Mouse (Mus musculus) liver, postnatal 0 days (tissue): ENCODE measurements at regions not wholly inside any gene's neighbourhood (a gene's known extent, or its start where the extent isn't known, plus 50 kb on each side); places are given as distances from the start of the nearest gene placed in this dataset.
"Not testable (repeated sequence)": the region's sequence is repeated elsewhere in the genome, so short reads cannot be mapped to it uniquely, and the experiment has no call there.

Source experiments
- ATAC-seq: fragments of 200-750 bp; cut with Nextera tagmentation; 2 replicates; pipeline ENCODE4 v1.8.0; 2017; ENCODE audit warnings: mild to moderate bottlenecking, moderate library complexity
- DNase-seq: peaks from one replicate; pipeline ENCODE4 v3.0.0-alpha.2; 2016
- H3K27ac ChIP-seq: fragments of 300-500 bp; sonication (generic); 2 replicates; pipeline ENCODE4 v1.5.1; 2014; ENCODE audit warnings: antibody characterized with exemption, moderate library complexity, mild to moderate bottlenecking, low read depth
- H3K27me3 ChIP-seq: fragments of 300-500 bp; sonication (generic); 2 replicates; pipeline ENCODE4 v1.6.1; 2014; ENCODE audit warnings: low read length, control low read depth, mixed read lengths; ENCODE audit not compliant: insufficient read depth
- H3K36me3 ChIP-seq: fragments of 300-500 bp; sonication (generic); replicated peaks from 2 replicates; pipeline ENCODE4 v1.6.1; 2014; ENCODE audit warnings: mild to moderate bottlenecking, control low read depth, low read length, moderate library complexity, mixed read lengths; ENCODE audit not compliant: insufficient read depth
- H3K4me1 ChIP-seq: fragments of 300-500 bp; sonication (generic); 2 replicates; pipeline ENCODE4 v1.6.1; 2014; ENCODE audit warnings: antibody characterized with exemption, mild to moderate bottlenecking, control low read depth; ENCODE audit not compliant: insufficient read depth
- H3K4me2 ChIP-seq: fragments of 300-500 bp; sonication (generic); 2 replicates; pipeline ENCODE4 v1.6.1; 2014; ENCODE audit warnings: low read depth, mild to moderate bottlenecking, low read length, moderate library complexity, mixed read lengths
- H3K4me3 ChIP-seq: fragments of 300-500 bp; sonication (generic); 2 replicates; pipeline ENCODE4 v1.5.1; 2014; ENCODE audit warnings: low read depth, low read length
- H3K9ac ChIP-seq: fragments of 300-500 bp; sonication (generic); replicated peaks from 2 replicates; pipeline ENCODE4 v1.6.1; 2014; ENCODE audit warnings: mild to moderate bottlenecking, moderate library complexity
- H3K9me3 ChIP-seq: fragments of 300-500 bp; sonication (generic); 2 replicates; pipeline ENCODE4 v1.6.1; 2016; ENCODE audit warnings: mild to moderate bottlenecking, control low read depth, low read length, mixed read lengths
- WGBS: fragments of 180-500 bp; shearing (Covaris S2); extraction: QIAGEN DNeasy Blood & Tissue Kit; methylation state at CpG from one replicate; pipeline ENCODE4 v1.1.7; 2014; ENCODE audit not compliant: insufficient replicate concordance; 5-methylcytosine and 5-hydroxymethylcytosine counted together

DNA sequence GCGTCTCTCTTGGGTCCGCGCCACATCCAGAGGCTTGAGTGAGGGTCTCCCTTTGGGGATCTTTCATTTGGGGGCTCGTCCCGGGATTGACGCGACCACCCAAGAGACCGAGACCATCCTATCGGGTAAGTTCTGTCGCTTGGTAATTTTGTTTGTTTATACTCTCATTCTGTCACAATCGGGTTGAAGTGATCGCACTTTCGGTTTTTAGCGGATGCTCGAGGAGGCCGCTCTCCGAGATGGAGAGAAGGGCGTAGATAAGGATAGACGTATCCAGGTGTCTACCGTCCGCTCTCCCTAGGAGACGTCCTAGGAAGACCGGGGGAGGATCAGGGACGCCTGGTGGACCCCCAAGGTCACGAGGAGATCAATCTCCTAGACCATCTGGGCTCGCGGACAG lies 199.3 kb upstream of the Mrpl21 start:
- not testable (repeated sequence) for H3K36me3 ChIP-seq, H3K9me3 ChIP-seq, H3K4me2 ChIP-seq, ATAC-seq, H3K27me3 ChIP-seq, H3K9ac ChIP-seq, DNase-seq, H3K4me1 ChIP-seq
- 69% methylated on average over 26 of the region's 27 CpGs for WGBS
- H3K4me3 ChIP-seq, result peak overlapping the region; percentile 13; the same call in 1 of the 2 replicates
- H3K27ac ChIP-seq, result peak overlapping the region; percentile 55

DNA sequence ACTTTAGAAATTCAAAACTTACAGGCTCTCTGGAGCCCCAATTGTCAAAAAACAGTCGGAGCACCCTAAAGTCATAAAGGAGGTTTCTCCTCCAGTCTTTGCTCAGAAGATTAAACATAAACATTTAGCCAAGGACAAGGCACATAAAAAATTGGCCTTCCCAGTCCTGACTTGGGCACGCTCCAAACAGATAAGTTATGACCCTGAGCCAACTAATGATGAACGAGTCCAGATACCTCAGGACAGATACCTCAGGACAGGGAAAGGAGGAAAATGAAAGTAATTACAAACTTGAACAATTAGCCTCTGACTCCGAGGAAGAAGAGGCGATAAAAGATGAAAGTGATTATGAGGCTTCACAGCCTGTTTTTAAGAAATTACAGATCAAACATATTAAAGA lies 190.9 kb upstream of the Mrpl21 start:
- H3K36me3 ChIP-seq, ATAC-seq, H3K27me3 ChIP-seq, H3K4me1 ChIP-seq, DNase-seq, H3K27ac ChIP-seq, H3K4me2 ChIP-seq, H3K9me3 ChIP-seq, H3K4me3 ChIP-seq, H3K9ac ChIP-seq: not testable (repeated sequence)
- 74% methylated on average over 5 of the region's 5 CpGs for WGBS
